Mouse (Mus musculus) ES-E14 (cell line): ENCODE data around the gene Cnbp. TPM values are rescaled to one million over a fixed set of nuclear protein-coding genes. Genes with fewer than 3 reads are reported as not detected.

Experiments used
- DNase-seq: peaks from one replicate; pipeline ENCODE4 v3.0.0-alpha.2; 2013; ENCODE audit warnings: low read depth, low spot score
- H3K27ac ChIP-seq: 2 replicates; pipeline ENCODE4 v1.5.1; 2012; ENCODE audit warnings: low read depth, mild to moderate bottlenecking, low read length, moderate library complexity, mixed read lengths; ENCODE audit not compliant: poor library complexity, insufficient read depth, severe bottlenecking
- H3K36me3 ChIP-seq: 2 replicates; pipeline ENCODE4 v1.6.1; 2012; ENCODE audit warnings: mild to moderate bottlenecking, low read length, moderate library complexity, mixed read lengths; ENCODE audit not compliant: control insufficient read depth, poor library complexity, insufficient read depth, severe bottlenecking
- H3K4me1 ChIP-seq, 2 experiments: fragments of 150-350 bp in 1 of 2; sonication (generic) in 1 of 2; 2 replicates each; pipeline ENCODE4 v1.6.1; 2012; ENCODE audit warnings: low read length in 2 of 2, mild to moderate bottlenecking in 1 of 2, mixed read lengths in 1 of 2; ENCODE audit not compliant: control insufficient read depth in 2 of 2, insufficient read depth in 2 of 2, poor library complexity in 1 of 2
- H3K4me3 ChIP-seq, 2 experiments: fragments of 150-350 bp in 1 of 2; sonication (generic) in 1 of 2; 2 replicates each; pipeline ENCODE4 v1.5.1; 2012; ENCODE audit warnings: low read length in 2 of 2, low read depth in 1 of 2, mild to moderate bottlenecking in 1 of 2, mixed read lengths in 1 of 2; ENCODE audit not compliant: insufficient read depth in 1 of 2, poor library complexity in 1 of 2, severe bottlenecking in 1 of 2
- H3K9ac ChIP-seq: 2 replicates; pipeline ENCODE4 v1.6.1; 2012; ENCODE audit warnings: low read depth, mild to moderate bottlenecking, low read length, mixed read lengths; ENCODE audit not compliant: poor library complexity, insufficient read depth, severe bottlenecking
- H3K9me3 ChIP-seq: fragments of 150-350 bp; sonication (generic); 2 replicates; pipeline ENCODE4 v1.6.1; 2012; ENCODE audit warnings: low read depth, mild to moderate bottlenecking, low read length; ENCODE audit not compliant: control insufficient read depth, insufficient read depth
- CHD2 ChIP-seq: IDR thresholded peaks from 2 replicates; pipeline ENCODE4 v1.6.1; 2014; ENCODE audit warnings: mild to moderate bottlenecking, low read depth, low read length, inconsistent platforms
- HCFC1 ChIP-seq: IDR thresholded peaks from 2 replicates; pipeline ENCODE4 v1.6.1; 2012; ENCODE audit warnings: low read length, inconsistent platforms, borderline replicate concordance; ENCODE audit not compliant: insufficient read depth
- MAFK ChIP-seq: IDR thresholded peaks from 2 replicates; pipeline ENCODE4 v1.6.1; 2014; ENCODE audit warnings: mild to moderate bottlenecking, low read depth, low read length, inconsistent platforms; ENCODE audit not compliant: insufficient read depth
- ZC3H11A ChIP-seq: IDR thresholded peaks from 2 replicates; pipeline ENCODE4 v1.6.1; 2012; ENCODE audit warnings: low read depth, mild to moderate bottlenecking, inconsistent platforms, low read length, borderline replicate concordance
- ZNF384 ChIP-seq: IDR thresholded peaks from 2 replicates; pipeline ENCODE4 v1.6.1; 2012; ENCODE audit warnings: low read depth, low read length, inconsistent platforms
- in situ Hi-C, 2 experiments: fragments of 600-800 bp; cut with MboI; formaldehyde crosslinking; loops; one replicate each; pipeline ENCODE4 v1.15.1; 2025; ENCODE audit warnings: low sequenced_read_pairs in 2 of 2, inconsistent platforms in 1 of 2; ENCODE audit not compliant: unreplicated experiment in 2 of 2
- total RNA-seq: library from RNA; depleted of rRNA; stranded (reverse); fragments of 300-350 nt; gene quantifications from 2 replicates; pipeline ENCODE4 v1.2.3, GENCODE M21; 2012

Cnbp gene
- total RNA-seq, 1 experiment = 562 TPM

- TF ChIP-seq ZNF384 = no peak
- TF ChIP-seq CHD2 = no peak
- TF ChIP-seq ZC3H11A = no peak
- no peak for TF ChIP-seq MAFK
- no peak for TF ChIP-seq HCFC1
- no peak for DNase-seq
- Histone ChIP-seq H3K4me3 (peak overlapping the region in 1 of 2 experiments; percentile 97; a peak in 2 of 4 replicates), H3K27ac (no peak overlapping the region), H3K9me3 (no peaks in the 10 kb centered on the region), H3K36me3 (no peaks in the 10 kb centered on the region), H3K9ac (no peak overlapping the region), H3K4me1 (peaks cover 0 to 2% of the 10 kb centered on the region in 2 experiments; a peak in 1 of 4 replicates)
- in situ Hi-C loops = no loop called here
Measured at GRCm38 (mm10) chr6:87810311-87810710, 40.6 kb downstream of the Cnbp start.

GRCm38 (mm10) chr6:87809651-87810161 lies 41.2 kb downstream of the Cnbp start:
- peaks cover 0 to 2% of the 10 kb centered on the region in 2 experiments; a peak in 1 of 4 replicates for H3K4me1 ChIP-seq
- no peak overlapping the region for H3K4me3 ChIP-seq
- TF ChIP-seq ZNF384 = no peak
- no peak for TF ChIP-seq MAFK
- no peak for TF ChIP-seq ZC3H11A
- TF ChIP-seq CHD2 = no peak
- TF ChIP-seq HCFC1 = no peak
- H3K36me3 ChIP-seq = no peaks in the 10 kb centered on the region
- H3K9me3 ChIP-seq = no peaks in the 10 kb centered on the region
- no peak overlapping the region for H3K27ac ChIP-seq
- in situ Hi-C loops = no loop called here
- DNase-seq = no peak
- no peak overlapping the region for H3K9ac ChIP-seq

GRCm38 (mm10) chr6:87809144-87809543 lies 41.8 kb downstream of the Cnbp start:
- H3K9ac ChIP-seq = no peak overlapping the region
- H3K36me3 ChIP-seq = no peaks in the 10 kb centered on the region
- in situ Hi-C loops = no loop called here
- H3K9me3 ChIP-seq = no peaks in the 10 kb centered on the region
- no peak overlapping the region for H3K27ac ChIP-seq
- TF ChIP-seq HCFC1 = no peak
- peaks cover 0 to 2% of the 10 kb centered on the region in 2 experiments; a peak in 1 of 4 replicates for H3K4me1 ChIP-seq
- DNase-seq = no peak
- H3K4me3 ChIP-seq = no peak overlapping the region

- H3K36me3 ChIP-seq = no peaks in the 10 kb centered on the region
- no peak overlapping the region for H3K27ac ChIP-seq
- no peak overlapping the region for H3K4me3 ChIP-seq
- in situ Hi-C loops = no loop called here
- H3K9me3 ChIP-seq = no peaks in the 10 kb centered on the region
- H3K9ac ChIP-seq = no peak overlapping the region
- no peak for DNase-seq
- TF ChIP-seq HCFC1 (no peak), MAFK (no peak), CHD2 (no peak), ZNF384 (no peak), ZC3H11A (no peak)
- H3K4me1 ChIP-seq = peaks cover 0 to 2% of the 10 kb centered on the region in 2 experiments; a peak in 1 of 4 replicates
Measured at GRCm38 (mm10) chr6:87808521-87808920, 42.4 kb downstream of the Cnbp start.

GRCm38 (mm10) chr6:87807735-87808440 lies 43.0 kb downstream of the Cnbp start:
- no peak for DNase-seq
- TF ChIP-seq HCFC1 (no peak), CHD2 (no peak), MAFK (no peak), ZC3H11A (no peak), ZNF384 (no peak)
- Histone ChIP-seq H3K9me3 (no peaks in the 10 kb centered on the region), H3K27ac (no peak overlapping the region), H3K4me1 (peaks cover 0 to 2% of the 10 kb centered on the region in 2 experiments; a peak in 1 of 4 replicates), H3K9ac (no peak overlapping the region), H3K4me3 (no peak overlapping the region), H3K36me3 (no peaks in the 10 kb centered on the region)
- in situ Hi-C loops = no loop called here
